Mouse (Mus musculus) heart, adult 2 months (tissue): Measurements from ENCODE around the gene Rom1.

Experiments
- CTCF ChIP-seq: fragments of 200-600 bp; IDR thresholded peaks from 2 replicates; pipeline ENCODE4 v1.8.1; 2022; ENCODE audit warnings: antibody characterized with exemption, mild to moderate bottlenecking, moderate library complexity
- POLR2A ChIP-seq: fragments of 200-500 bp; IDR thresholded peaks from 2 replicates; pipeline ENCODE4 v1.6.1; 2011; ENCODE audit warnings: mild to moderate bottlenecking, low read depth, low read length, control low read depth; ENCODE audit not compliant: insufficient read depth

- TF ChIP-seq POLR2A (no peak), CTCF (no peak)
Observed at GRCm38 (mm10) chr19:8919000-8919399, 10.2 kb downstream of the Rom1 start.
